Comparison of ENCODE assay signal across 12 mouse cellular contexts in the genomic region with DNA sequence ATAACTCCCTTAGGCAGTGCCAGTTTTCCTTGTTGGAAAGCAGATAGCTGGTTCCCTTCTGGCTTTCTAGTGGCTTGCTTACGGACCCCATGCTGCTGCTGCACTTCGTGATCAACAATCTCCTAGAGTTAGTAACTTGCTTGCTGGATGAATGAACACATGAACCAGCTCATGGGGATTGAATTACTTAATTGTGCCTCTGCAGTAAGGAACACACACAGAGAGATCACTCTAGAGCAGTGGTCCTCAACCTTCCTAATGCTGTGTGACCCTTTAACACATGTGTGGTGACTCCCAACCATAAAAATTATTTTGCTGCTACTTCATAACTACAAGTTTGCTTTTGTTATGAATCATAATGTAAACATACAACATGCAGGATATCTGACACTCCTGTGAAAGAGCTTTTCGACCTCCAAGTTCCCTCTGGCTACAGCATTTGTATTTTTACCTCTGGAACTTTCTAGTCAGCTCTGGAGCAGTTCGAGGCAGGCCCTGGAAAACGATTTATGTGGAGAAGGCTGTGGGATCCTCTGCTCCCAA.
"Had no signal": no experiment of that assay in that cellular context is flagged by ENCODE, and none has a peak within 500 bp of the region (broad histone marks: within the 10 kb centered on the region; RNA-seq: fewer than 3 reads in every experiment).

No protein-coding gene starts in this region.

- H3K4me1 ChIP-seq: liver, embryonic 15.5 days; midbrain, embryonic 10.5 days had no signal

- H3K4me3 ChIP-seq: left cerebral cortex, adult 2 months; limb, embryonic 10.5 days; liver, embryonic 15.5 days; midbrain, embryonic 10.5 days had no signal

- H3K27me3 ChIP-seq: liver, embryonic 15.5 days had no signal

- ATAC-seq: intestine, postnatal 0 days; midbrain, embryonic 16.5 days had no signal

- H3K36me3 ChIP-seq: limb, embryonic 10.5 days; liver, embryonic 15.5 days; midbrain, embryonic 10.5 days had no signal

- DNase-seq: kidney, adult 8-10 months; kidney, postnatal 10 days; lung, embryonic 14.5 days; lung, postnatal 10 days; right cerebral cortex, postnatal 14 days; thymus, postnatal 36 days had no signal

- H3K27ac ChIP-seq: left cerebral cortex, adult 2 months; limb, embryonic 10.5 days; liver, embryonic 15.5 days; midbrain, embryonic 10.5 days had no signal
